Mouse (Mus musculus) heart, postnatal 4 days (tissue): ENCODE results near the gene Tnfrsf23. TPM values are rescaled to one million over a fixed set of nuclear protein-coding genes. Genes with fewer than 3 reads are reported as not detected.

Experiments
- total RNA-seq, 2 experiments: library from RNA; stranded (reverse); gene quantifications; 2 replicates each; pipeline ENCODE4 v1.2.3; 2021

The Tnfrsf23 gene
- total RNA-seq, 2 experiments from 2014 or later = 3.4 to 3.6 TPM

Other genes starting within 250 kb of the Tnfrsf23 start
- gene Cdkn1c, start 224.8 kb downstream of the Tnfrsf23 start, total RNA-seq = 10 to 100 TPM; 56.1 to 60.4 TPM
- under 1 TPM; 0.45 to 0.55 TPM for gene Slc22a18, start 212.1 kb downstream of the Tnfrsf23 start, total RNA-seq
- not detected for gene Phlda2, start 182.7 kb downstream of the Tnfrsf23 start, total RNA-seq
- 100 to 1,000 TPM; 203 to 204 TPM for gene Nap1l4, start 136.8 kb downstream of the Tnfrsf23 start, total RNA-seq
- gene Cars, start 85.8 kb downstream of the Tnfrsf23 start, total RNA-seq = 10 to 100 TPM; 24.5 to 27.1 TPM
- 1 to 10 TPM; 1.0 to 1.4 TPM for gene Tnfrsf26, start 57.1 kb downstream of the Tnfrsf23 start, total RNA-seq
- gene Tnfrsf22, start 36.2 kb downstream of the Tnfrsf23 start, total RNA-seq = 1 to 10 TPM; 3.6 to 5.0 TPM
- gene Osbpl5, start 71.1 kb upstream of the Tnfrsf23 start, total RNA-seq = 10 to 100 TPM; 45.1 to 46.4 TPM
- gene Mrgprg, start 81.1 kb upstream of the Tnfrsf23 start, total RNA-seq = not detected
- gene Mrgpre, start 98.6 kb upstream of the Tnfrsf23 start, total RNA-seq = 1 to 10 TPM; 2.3 to 2.4 TPM
- 1 to 10 TPM; 8.8 to 9.8 TPM for gene Nadsyn1, start 137.0 kb upstream of the Tnfrsf23 start, total RNA-seq
- 10 to 100 TPM; 15.7 to 17.5 TPM for gene Dhcr7, start 137.3 kb upstream of the Tnfrsf23 start, total RNA-seq
- not detected for gene Gm498, start 181.0 kb upstream of the Tnfrsf23 start, total RNA-seq